Mouse (Mus musculus) cerebellum, adult 8-10 months (tissue): Measurements from ENCODE around the gene Apc2.

Experiments used
- DNase-seq: peaks from one replicate; pipeline ENCODE4 v3.0.0; 2022

Apc2 gene

DNA sequence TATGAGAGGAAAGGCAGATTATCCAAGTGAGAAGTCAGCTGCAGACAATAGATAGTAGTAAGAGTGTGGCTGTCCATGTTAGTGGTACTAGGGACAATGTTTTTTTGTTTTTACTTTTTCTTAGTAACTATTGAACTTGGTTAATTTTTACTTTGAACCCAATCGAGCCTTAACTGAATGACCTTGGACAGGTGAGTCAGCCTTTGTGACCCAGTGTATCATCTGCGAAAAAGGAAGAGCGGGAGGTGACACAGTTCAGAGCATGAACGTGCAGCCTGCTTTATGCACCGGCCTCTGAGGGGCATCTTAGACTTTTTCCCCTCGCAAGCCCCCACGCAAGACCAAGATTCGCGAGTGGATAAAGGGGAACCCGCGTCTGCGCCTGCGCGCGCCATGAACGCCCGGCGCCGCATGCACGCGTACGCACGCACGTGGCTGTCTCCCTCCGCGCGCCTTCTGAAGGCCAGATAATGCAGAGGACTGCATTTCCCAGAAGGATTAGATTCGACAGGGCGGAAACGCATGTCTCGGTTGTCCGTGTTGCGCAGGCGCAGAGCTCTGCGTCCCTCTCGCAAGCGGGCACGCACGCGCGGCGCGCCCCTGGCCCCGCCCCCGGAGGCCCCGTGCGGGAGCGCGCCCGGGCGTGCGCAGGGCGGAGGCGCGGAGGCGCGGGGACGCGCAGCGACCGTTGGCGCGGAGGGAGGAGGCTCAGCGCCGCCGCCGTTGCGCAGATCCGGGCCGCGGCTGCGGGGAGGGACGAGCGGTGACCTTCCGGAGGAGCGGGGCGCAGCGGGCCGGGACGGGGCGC is 31.2 kb upstream of the Apc2 start:
- DNase-seq = peak; percentile 99

GRCm38 (mm10) chr10:80265149-80265486 is 30.7 kb upstream of the Apc2 start:
- no peak for DNase-seq

DNA sequence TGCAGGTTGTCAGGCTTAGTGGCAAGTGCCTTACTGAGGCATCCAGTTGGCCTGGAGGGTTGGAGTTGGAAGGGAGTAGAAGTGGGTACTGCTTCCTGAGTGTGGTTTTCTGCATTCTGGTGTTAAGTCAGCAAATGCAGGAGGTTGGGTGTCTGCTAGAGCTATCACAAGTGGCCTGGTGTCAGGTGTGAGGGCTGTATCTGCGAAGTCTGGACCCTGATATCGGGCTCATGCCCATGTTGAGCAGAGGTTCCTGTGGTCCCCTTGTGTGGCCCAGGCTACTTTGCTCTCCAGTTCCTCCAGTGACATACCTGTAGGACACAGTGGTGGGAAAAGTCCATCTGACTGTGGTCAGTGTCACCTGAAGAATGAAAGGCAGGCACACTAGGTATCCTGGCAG is 25.7 kb upstream of the Apc2 start:
- no peak for DNase-seq

- no peak for DNase-seq
These were observed 25.0 kb upstream of the Apc2 start for GRCm38 (mm10) chr10:80270734-80271181.

DNA sequence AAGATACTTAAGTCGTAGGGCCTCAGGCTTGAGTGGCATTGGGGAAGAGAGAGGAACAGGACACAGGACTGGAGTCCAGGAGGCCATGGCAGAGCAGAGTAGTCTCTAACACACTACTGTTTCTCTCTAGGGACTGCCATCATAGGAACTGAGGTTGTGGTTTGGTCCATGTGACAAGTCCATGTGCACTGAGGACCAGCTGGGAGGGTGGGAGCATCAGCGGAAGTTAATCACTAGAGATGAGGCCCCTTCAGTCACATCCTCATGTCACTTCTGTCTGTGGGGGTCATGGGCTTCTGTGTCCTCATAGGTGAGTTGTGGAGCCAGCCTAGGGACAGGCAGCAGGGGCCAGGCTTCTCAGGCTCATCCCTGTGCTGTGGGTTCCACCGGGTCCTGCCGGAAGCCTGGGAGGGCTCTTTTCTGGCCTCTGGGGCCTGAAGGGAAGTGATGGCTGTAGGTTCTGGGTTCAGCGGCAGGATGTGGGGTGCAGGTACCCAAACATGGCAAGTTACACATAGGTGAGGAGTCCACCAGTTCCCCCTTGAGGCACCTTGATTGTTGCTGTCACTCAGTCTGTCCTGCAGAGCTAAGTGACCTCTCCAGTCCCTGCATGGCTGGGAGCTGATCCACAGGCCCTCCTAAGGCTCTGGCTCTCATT is 24.5 kb upstream of the Apc2 start:
- DNase-seq = no peak

- no peak for DNase-seq
These were observed 23.7 kb upstream of the Apc2 start for GRCm38 (mm10) chr10:80271870-80272585.

DNA sequence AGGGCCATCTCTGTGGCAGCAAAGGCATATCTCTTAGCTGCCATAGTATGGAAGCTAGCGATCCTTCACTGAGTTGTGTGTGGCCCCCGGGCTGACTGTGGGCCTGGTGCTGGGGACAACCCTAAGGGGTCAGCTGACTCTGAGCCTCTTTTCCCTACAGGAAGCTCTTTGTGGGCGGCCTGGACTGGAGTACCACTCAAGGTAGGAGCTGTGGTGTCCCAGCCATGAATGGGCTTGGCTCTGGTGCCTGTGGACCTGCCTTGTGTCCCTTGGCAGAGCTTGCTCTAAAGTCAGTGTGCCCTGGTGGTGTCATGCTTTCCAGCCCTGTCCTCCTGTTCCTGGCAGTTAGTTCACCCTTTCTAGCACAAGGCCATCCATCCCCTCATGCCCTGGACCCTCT is 21.9 kb upstream of the Apc2 start:
- DNase-seq = no peak

GRCm38 (mm10) chr10:80276238-80276637 is 19.5 kb upstream of the Apc2 start:
- no peak for DNase-seq

DNA sequence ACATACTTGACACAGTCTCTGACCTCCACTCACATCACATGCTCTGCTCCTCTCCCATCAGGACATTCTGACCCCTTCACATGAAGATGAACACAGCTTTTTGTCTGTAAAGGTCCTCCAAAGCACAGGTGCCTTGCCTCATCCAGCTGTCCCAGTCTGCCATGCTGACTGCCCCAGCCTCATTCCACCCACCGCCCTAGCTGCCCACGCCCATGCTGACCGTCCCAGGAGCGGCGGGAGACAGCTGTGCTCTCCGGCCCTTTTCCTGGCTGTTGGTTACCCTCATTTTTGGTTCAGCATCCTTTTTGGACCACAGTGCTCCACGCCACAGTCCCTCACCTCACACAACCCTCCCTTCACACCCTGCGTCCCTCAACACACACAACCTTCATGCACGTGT is 17.4 kb upstream of the Apc2 start:
- DNase-seq = no peak

DNA sequence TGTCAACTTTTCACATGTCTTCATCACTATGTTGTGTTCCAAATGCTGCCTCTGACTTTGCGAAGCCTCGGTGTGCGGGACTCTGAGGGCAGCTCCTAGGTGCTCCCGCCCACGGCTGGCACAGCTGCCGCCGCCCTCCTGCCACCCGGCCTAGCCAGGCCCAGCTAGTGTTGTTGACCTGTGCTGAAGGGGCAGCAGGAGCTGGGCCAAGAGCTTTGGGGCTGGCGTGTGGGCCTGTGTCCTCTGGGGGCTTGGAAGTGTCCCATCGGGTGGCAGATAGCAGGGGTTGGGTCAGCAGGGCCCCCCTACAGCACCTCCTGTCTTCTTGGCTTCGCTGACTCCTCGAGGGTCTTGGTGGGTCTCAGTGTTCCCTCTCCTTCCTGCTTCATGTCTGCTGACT is 16.5 kb upstream of the Apc2 start:
- no peak for DNase-seq

DNA sequence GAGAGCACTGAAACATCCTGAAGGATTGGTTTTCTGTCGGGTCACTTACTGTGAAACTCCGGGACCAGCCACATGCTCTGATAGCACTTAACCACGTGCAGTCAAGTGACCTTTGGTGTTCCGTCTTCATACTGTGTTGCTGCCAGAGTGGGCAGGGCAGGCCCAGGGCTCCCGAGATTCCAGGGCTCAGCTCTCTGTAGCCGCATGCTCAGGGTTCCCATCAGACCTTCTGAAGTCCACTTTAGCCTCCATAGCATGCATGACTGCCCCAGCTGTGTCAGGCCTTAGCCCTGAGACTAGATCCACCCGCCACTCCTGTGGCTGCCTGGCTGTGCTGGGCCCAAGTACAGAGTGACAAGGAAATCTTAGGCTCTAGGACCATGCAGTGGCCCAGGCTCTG is 14.5 kb upstream of the Apc2 start:
- DNase-seq = no peak

- DNase-seq = no peak
These were observed 13.8 kb upstream of the Apc2 start for GRCm38 (mm10) chr10:80281921-80282371.

DNA sequence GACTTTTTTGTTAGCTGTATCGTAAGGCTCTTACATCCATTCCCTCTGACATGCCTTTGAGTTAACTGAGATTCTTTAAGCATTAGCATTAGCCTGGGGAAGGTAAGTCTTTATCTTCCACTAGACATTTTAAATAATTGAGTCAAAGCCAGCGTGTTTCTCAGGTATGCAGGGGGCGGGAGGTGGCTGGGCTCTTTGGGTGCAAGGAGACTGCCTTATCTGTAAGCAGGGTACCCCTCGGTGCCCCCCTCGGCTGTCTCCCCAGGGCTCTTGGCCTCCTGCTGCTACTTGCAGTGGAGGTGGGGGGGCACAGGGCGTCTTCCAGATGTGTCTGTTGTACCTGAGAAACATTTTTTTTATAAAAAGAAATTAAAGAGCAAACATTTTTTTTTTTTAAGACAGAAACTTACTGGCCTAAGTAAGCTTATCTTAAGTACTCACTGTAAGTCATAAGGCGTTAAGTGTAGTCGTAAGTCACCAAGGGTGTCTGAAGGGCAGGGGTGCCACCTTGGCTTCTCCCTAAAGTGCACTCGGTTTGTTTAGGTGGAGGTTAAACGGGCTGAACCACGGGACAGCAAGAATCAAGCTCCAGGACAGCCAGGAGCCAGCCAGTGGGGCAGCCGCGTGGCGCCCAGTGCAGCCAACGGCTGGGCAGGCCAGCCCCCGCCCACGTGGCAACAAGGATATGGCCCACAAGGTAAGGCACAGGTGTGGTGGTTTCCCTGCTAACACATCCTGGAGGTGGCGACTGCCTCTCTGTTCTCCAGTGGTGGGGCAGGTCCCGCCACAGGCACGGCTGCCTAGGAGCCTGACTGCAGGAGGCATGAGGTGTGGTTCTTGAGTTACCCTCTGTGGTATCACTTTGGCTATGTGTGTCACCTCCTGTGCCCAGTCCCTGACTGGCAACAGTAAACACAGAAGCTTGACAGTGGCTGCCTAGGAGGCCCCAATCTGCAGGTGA is 13.0 kb upstream of the Apc2 start:
- DNase-seq = no peak

- DNase-seq = no peak
These were observed 10.3 kb upstream of the Apc2 start for GRCm38 (mm10) chr10:80285222-80286070.

DNA sequence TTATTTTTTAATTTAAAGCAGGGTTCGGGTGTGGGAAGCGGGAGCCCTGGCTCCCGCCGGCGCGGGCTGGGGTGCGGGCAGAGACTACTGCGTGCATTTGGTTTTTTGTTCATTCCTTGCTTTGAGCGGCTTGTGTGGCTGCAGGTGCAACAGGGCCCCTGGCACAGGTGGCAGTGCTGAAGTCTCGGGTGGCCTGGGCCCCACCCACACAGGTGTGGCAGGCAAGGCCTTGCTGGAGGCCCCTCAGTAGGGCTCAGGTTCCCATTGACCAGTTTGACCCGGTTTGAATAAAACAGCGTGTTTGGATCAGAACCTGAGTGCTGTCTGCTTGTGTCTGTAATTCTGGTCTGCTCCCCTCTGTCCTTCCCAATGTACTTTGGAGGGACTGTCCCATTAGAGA is 7.7 kb upstream of the Apc2 start:
- DNase-seq = no peak

DNA sequence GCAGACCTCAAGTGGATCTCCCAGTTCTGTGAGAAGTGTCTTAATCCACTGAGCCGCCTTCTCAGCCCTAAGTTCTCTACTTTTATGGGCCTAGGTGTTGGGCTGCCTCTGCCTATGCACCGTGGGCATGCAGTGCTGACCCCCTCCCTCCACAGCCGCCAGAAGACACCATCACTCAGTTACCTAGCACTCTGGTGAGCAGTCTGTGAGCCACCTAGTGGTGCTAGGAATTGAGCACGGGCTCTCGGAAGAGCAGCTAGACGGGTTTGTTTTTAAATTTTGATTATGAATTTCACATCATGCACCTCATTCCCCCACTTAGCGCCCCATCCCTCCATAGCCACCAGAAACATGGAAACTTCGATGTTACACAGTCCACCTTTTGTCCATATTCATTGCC is 7.1 kb upstream of the Apc2 start:
- DNase-seq = no peak

GRCm38 (mm10) chr10:80292251-80293146 is 3.3 kb upstream of the Apc2 start, which contains the start of gene Rps15:
Gene Rps15, plus strand, starts transcription at chr10:80292453.
- DNase-seq = peak; percentile 92

GRCm38 (mm10) chr10:80293325-80293724 is 2.5 kb upstream of the Apc2 start:
- DNase-seq = no peak

- DNase-seq = no peak
These were observed 1.5 kb upstream of the Apc2 start for GRCm38 (mm10) chr10:80294311-80294710.

GRCm38 (mm10) chr10:80294788-80295303 is 931 bp upstream of the Apc2 start:
- no peak for DNase-seq
